Mouse (Mus musculus) left cerebral cortex, adult 2 months (tissue): Measurements from ENCODE around the gene Tpm4. TPM values are rescaled to one million over a fixed set of nuclear protein-coding genes. Genes with fewer than 3 reads are reported as not detected.

Experiments used
- DNase-seq, 2 experiments: peaks; one replicate each; pipeline ENCODE4 v3.0.0; 2021 to 2022; ENCODE audit warnings: low spot score in 2 of 2, mixed read lengths in 1 of 2; ENCODE audit errors: extremely low spot score in 1 of 2
- H3K27ac ChIP-seq: fragments of 200-600 bp; 2 replicates; pipeline ENCODE4 v1.8.1; 2022
- H3K4me3 ChIP-seq: fragments of 200-600 bp; 2 replicates; pipeline ENCODE4 v1.8.1; 2022
- CTCF ChIP-seq: fragments of 200-600 bp; IDR thresholded peaks from 2 replicates; pipeline ENCODE4 v1.8.1; 2022; ENCODE audit warnings: antibody characterized with exemption, mild to moderate bottlenecking, moderate library complexity
- intact Hi-C: fragments of 180-260 bp; cut with DNase I; formaldehyde crosslinking; loops from one replicate; pipeline ENCODE4 v1.15.1; 2025
- total RNA-seq, 2 experiments: library from RNA; stranded (reverse); gene quantifications; 2 replicates each; pipeline ENCODE4 v1.2.3; 2021

Gene Tpm4
- total RNA-seq, 2 experiments from 2014 or later = 24.9 to 29.7 TPM

DNA sequence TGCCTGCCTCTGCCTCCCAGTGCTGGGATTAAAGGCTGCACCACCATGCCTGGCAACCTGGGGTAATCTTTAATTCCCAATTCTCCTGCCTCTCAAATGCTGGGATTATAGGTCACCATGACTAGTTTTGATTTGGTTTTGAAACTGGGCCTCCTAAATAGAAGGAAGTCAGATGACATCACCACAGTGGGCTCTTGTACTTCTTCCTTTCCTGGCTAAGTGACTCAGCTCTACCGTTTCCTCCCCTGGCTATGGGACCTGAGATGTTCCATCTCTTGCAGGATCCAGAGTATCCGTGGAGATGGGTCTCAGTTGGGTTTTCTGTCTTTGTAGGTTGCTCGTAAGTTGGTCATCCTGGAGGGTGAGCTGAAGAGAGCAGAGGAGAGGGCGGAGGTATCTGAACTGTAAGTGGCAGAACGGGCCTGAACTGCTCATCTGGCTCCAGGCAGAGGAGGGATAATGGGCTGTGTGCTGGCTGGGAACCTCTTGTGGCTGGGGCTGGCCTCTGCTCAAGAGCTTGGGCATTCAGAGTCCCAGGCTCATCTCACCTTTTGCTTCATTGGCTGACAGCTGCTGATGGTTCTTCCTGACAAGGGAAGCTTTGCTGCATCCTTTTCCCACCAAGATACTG lies 9.7 kb downstream of the Tpm4 start:
- no peak for TF ChIP-seq CTCF
- intact Hi-C loops = no loop called here

DNA sequence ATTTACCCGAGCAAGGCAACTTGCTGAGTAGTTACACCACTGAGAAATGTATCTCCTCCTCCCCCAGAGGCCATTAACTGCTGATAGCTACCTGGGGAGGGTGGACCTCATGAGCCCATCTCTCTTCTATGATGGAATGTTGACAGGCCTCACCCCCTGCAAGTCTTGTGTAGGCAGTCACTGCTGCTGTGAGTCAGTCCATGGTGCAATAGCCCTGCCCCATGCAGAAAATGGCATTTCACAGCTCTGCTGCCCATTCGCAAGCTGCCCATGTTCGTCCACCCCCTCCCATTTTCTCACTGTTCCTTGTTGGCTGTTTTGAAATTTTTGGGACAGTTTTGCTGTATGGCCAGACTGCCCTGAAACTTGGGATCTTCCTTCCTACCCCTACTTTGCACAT lies 10.7 kb downstream of the Tpm4 start:
- TF ChIP-seq CTCF = no peak
- intact Hi-C loops = no loop called here
- DNase-seq = no peak
- H3K4me3 ChIP-seq = no peak overlapping the region
- no peak overlapping the region for H3K27ac ChIP-seq

More for the DNA sequence above, 9.7 kb downstream of the Tpm4 start:
- no peak for DNase-seq
- Histone ChIP-seq H3K27ac (no peak overlapping the region), H3K4me3 (no peak overlapping the region)

DNA sequence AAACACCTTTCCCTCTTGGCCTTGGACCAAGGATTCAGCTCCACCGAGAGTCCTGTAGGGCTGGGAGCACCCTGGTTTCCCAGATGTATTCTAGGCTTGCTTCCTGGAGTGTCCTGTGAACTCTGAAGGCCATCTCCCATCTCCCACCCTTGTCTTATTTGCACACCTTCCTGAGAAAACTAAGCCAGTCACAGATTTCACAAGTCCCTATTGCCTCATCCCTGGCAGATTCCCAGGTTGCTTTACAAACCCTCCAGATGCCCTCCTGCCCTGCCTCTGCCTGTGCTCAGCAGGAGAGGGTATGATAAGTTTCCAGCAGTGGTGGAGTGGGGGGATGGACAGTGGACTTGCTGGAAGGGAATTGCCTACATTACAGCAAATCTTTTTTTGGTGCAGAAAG lies 11.3 kb downstream of the Tpm4 start:
- TF ChIP-seq CTCF = no peak
- Histone ChIP-seq H3K27ac (no peak overlapping the region), H3K4me3 (no peak overlapping the region)
- DNase-seq = no peak
- intact Hi-C loops = no loop called here

DNA sequence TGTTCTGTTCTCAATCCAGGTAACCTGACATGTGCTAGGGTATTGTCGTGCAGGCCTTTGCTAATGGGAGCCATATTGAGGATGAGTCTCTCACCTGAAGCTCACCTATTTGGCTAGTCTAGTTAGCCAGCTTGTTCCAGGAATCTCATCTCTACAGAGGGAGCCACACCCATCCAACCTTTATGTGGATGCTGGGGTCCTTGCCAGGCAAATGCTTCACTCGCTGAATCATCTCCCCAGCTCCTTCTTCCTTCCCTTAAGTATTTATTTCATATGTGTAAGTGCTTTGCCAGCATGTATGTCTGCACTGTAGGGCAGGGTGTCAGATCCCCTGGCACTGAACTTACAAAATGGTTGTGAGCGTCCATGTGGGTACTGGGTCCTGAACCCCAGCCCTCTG lies 11.8 kb downstream of the Tpm4 start:
- no peak for DNase-seq
- intact Hi-C loops = no loop called here
- H3K4me3 ChIP-seq = no peak overlapping the region
- no peak for TF ChIP-seq CTCF
- H3K27ac ChIP-seq = no peak overlapping the region

DNA sequence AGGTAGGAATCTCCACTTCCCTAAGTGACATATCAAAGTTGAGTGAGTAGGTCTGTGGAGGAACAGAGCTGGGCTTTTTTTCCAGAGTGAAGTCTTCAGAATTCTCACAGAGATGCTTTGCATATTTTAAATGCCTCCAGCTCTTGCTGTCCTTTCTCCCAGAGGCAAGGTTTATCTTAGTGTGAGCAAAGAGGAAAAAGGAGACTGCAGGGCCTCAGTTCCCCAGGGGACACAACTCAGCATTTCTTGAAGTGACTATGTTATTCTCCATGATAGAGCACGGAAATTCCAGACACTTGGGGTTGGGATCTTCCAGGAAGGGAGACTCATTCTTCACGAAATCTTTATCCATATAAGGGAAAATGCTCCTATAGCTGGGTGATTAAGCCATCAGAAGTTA lies 12.5 kb downstream of the Tpm4 start:
- Histone ChIP-seq H3K4me3 (no peak overlapping the region), H3K27ac (no peak overlapping the region)
- intact Hi-C loops = no loop called here
- DNase-seq = no peak
- no peak for TF ChIP-seq CTCF

DNA sequence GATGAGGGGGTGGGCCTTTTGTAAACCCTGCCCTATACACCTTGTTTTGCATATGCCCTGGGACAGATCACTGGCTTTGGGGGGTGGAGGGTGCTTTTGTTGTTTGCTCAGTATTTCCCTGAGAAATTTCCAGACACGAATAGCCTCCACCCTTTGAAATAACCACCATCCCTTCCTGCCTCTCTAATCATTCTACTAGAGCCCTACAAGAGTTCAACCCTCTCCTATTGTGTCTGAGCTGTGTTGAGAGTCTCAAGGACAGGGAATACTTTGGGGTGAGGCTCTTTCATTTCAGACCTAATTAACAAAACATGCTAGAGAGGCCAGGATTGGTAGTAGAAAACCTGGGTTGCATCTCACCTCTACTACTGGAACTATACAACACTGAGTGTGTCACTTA lies 14.3 kb downstream of the Tpm4 start:
- Histone ChIP-seq H3K4me3 (no peak overlapping the region), H3K27ac (no peak overlapping the region)
- no peak for TF ChIP-seq CTCF
- DNase-seq = no peak
- intact Hi-C loops = no loop called here

DNA sequence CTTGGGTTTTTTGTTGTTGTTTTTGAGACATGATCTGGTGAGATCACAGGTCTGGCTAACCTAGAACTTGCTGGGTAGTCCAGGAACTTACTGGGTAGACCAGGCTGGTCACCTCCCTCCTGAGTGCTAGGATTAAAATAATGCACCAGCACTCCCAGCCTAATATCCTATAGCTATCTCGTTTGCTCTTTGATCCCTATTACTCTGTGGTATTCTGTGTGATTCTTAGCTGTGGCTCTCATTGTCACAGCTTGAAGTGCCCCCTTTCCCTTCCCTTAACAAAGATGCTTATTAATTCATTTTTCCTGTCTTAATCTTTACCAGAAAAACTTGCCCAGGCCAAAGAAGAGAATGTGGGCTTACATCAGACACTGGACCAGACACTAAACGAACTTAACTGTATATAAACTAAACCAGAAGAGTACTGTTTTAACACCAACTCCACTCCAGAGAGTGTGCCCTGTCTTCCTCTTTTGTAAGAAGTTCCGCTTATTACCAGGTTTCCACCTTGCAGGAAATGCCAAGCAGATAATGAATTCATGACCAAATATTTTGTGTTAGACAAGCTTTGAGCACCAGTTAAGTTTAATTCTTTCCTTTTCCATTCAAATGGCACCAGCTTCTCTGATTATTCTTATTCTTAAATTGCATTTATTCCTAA lies 16.8 kb downstream of the Tpm4 start:
- no peak for DNase-seq
- intact Hi-C loops = no loop called here
- no peak for TF ChIP-seq CTCF
- no peak overlapping the region for H3K4me3 ChIP-seq
- no peak overlapping the region for H3K27ac ChIP-seq

DNA sequence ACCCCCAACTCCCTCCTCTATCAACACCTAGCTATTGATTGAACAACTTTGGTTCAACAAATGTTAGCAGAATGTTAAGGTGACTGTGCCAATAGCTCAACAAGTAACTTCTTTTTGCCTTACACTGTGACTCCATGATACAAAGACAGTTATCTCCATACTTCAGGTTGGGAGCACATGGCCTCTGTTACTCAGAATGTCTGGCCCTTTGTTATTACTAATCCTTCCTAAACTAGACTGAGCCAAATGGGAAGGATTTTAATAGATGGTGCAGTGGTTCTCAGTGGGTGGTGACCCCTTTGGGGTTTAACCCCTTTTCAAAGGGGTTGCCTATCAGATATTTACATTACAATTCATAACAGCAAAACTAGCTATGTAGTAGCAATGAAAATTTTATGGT lies 18.6 kb downstream of the Tpm4 start:
- Histone ChIP-seq H3K4me3 (no peak overlapping the region), H3K27ac (no peak overlapping the region)
- no peak for TF ChIP-seq CTCF
- intact Hi-C loops = no loop called here
- no peak for DNase-seq

DNA sequence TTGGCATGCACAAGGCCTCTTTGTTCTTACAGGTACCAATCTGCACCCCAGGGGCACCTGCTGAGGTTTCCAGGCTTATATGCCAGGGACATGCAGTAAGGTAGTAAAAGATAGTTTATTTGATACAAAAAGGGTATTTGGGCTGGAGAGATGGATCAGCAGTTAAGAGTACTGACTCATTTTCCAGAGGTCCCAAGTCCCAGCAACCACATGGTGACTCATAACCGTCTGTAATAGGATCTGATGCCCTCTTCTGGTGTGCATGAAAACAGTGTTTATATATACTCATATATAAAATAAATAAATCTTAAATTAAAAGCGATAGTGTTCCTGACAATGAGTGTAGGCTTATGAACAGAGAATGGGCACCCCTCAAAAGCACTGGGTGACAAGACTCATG lies 23.3 kb downstream of the Tpm4 start:
- intact Hi-C loops = no loop called here
- DNase-seq = no peak
- H3K4me3 ChIP-seq = no peak overlapping the region
- TF ChIP-seq CTCF = no peak; the same call in 1 of the 2 replicates
- H3K27ac ChIP-seq = no peak overlapping the region

DNA sequence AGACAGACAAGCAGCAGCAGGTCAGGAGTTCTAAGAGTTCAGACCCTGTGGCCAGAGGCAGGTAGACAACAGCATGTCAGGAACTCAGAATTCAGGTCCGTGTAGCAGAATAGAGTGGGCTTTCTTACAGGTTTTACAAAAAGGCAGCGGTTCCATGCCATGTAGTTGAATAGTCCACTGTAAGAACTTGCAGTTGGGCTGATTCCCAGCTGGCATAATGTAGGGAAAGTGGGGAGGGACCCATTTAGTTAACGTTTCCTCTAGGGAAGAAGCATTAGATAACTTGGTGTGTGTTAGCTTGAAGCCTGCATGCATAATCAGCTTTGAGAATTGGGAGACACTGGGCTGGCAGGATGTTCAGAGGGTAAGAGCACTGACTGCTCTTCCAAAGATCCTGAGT lies 24.0 kb downstream of the Tpm4 start:
- TF ChIP-seq CTCF = no peak
- no peak for DNase-seq
- Histone ChIP-seq H3K27ac (no peak overlapping the region), H3K4me3 (no peak overlapping the region)
- intact Hi-C loops = no loop called here

DNA sequence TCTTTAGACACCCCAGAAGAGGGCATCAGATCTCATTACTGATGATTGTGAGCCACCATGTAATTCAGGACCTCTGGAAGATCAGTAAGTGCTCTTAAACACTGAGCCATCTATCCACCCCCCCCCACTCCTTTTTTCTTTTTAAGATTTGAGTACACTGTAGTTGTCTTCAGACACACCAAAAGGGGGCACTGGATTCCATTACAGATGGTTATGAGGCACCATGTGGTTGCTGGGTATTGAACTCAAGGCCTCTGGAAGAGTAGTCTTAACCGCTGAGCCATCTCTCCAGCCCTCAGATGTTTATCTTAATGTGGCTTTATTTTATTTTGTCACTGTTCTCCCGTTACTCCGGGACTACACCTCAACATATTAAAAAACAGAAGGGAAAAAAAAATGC lies 25.2 kb downstream of the Tpm4 start:
- intact Hi-C loops = loop anchor here (5.0 kb wide), 1 partner anchor 238 kb away; no protein-coding TSS in a partner anchor
- no peak for DNase-seq
- TF ChIP-seq CTCF = no peak; the same call in 1 of the 2 replicates
- Histone ChIP-seq H3K4me3 (peak overlapping the region; percentile 78), H3K27ac (peak overlapping the region; percentile 82; the same call in 1 of the 2 replicates)

DNA sequence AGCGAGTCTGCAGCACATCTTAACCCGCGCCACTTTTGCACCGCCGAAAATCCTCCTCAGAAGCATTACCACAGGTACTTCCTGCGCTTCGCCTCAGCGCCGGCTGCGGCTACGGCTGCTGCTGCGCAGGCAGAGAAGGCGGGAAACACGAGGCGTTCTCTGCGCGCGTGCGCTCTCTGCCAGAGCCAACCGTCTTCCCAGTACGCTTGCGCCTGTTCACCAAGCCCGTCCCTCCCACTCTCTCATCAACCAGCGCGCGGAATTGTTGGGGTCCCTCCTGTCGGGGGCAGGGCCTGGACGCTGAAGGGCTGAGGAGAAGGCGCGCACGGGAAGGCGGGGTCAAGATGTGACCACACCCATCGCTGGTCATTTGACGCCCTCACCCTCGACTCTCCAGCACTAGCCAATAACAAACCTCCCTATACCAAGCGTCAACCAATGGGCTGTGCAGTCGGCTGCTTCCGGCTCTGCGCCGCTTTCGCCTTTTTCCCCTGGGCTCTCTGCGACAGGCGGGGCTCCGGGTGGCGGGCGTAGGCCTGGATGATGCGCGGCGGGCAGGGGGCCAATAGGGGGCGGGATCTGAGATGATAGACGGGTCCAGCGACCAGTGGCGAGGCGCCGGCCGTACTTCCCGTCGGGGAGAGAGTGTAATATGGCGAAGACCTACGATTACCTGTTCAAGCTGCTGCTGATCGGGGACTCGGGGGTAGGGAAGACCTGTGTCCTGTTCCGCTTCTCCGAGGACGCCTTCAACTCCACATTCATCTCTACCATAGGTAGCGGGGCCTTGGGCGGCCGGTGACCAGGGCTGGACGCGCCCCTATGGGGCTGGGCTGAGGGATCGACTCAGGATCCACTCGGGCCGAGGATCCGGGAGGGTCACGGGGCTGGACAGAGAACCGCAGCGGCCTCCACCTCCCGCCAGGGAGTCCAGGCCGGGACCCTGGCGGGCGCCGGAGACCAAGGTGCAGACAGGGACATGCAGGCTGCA lies 26.2 kb downstream of the Tpm4 start, which contains the start of gene Rab8a:
Rab8a (plus strand) TSS at position 494 of the 991 bp plus-strand sequence.
- DNase-seq = peak; percentile 99 to 100
- no peak for TF ChIP-seq CTCF
- Histone ChIP-seq H3K27ac (peak within 1 kb of the TSS; percentile 92), H3K4me3 (peak within 1 kb of the TSS; percentile 78)
- intact Hi-C loops = loop anchor here (5.0 kb wide), 1 partner anchor 239 kb away; no protein-coding TSS in a partner anchor
